Mouse (Mus musculus) cortical plate, adult 2 months (tissue): ENCODE results near the gene Pde4dip. TPM values are rescaled to one million over a fixed set of nuclear protein-coding genes. Genes with fewer than 3 reads are reported as not detected.
A peak's percentile ranks its signal among the peaks of the same experiment; 100 is the strongest.

Experiments used
- H3K27ac ChIP-seq: fragments of 200-500 bp; 2 replicates; pipeline ENCODE4 v1.5.1; 2012; ENCODE audit warnings: low read length, control low read depth, inconsistent platforms; ENCODE audit not compliant: insufficient read depth
- H3K4me1 ChIP-seq: fragments of 200-500 bp; 2 replicates; pipeline ENCODE4 v1.6.1; 2011; ENCODE audit warnings: low read length; ENCODE audit not compliant: control insufficient read depth, insufficient read depth
- H3K4me3 ChIP-seq: fragments of 200-500 bp; 2 replicates; pipeline ENCODE4 v1.5.1; 2011; ENCODE audit warnings: mild to moderate bottlenecking, low read length, control low read depth; ENCODE audit not compliant: insufficient read depth
- CTCF ChIP-seq: fragments of 200-500 bp; IDR thresholded peaks from 2 replicates; pipeline ENCODE4 v1.5.1; 2011; ENCODE audit warnings: mild to moderate bottlenecking, control low read depth, low read length; ENCODE audit not compliant: insufficient read depth; ENCODE audit errors: extremely low read depth
- POLR2A ChIP-seq: fragments of 200-500 bp; IDR thresholded peaks from 2 replicates; pipeline ENCODE4 v1.6.1; 2011; ENCODE audit warnings: mild to moderate bottlenecking, low read length, control low read depth; ENCODE audit not compliant: insufficient read depth; ENCODE audit errors: extremely low read depth
- polyA plus RNA-seq: library from polyadenylated mRNA; depleted of rRNA; stranded (reverse); fragments of >200 nt; gene quantifications from 2 replicates; pipeline ENCODE4 v1.2.3, GENCODE M21; 2012

The Pde4dip gene
- polyA plus RNA-seq, 1 experiment, result 103 TPM

GRCm38 (mm10) chr3:97686372-97687117 lies 202.0 kb downstream of the Pde4dip start:
- no peak for TF ChIP-seq CTCF
- no peak for TF ChIP-seq POLR2A
- H3K4me3 ChIP-seq, result no peak overlapping the region
- H3K4me1 ChIP-seq, result peaks cover 3% of the 10 kb centered on the region; the same call in 1 of the 2 replicates
- H3K27ac ChIP-seq, result no peak overlapping the region

- H3K4me1 ChIP-seq, result peaks cover 3% of the 10 kb centered on the region; the same call in 1 of the 2 replicates
- no peak overlapping the region for H3K27ac ChIP-seq
- H3K4me3 ChIP-seq, result no peak overlapping the region
- TF ChIP-seq CTCF (no peak), POLR2A (no peak)
Observed at GRCm38 (mm10) chr3:97683560-97684195, 204.8 kb downstream of the Pde4dip start.

- peaks cover 3% of the 10 kb centered on the region; the same call in 1 of the 2 replicates for H3K4me1 ChIP-seq
- TF ChIP-seq CTCF (no peak), POLR2A (no peak)
- no peak overlapping the region for H3K27ac ChIP-seq
- no peak overlapping the region for H3K4me3 ChIP-seq
Observed at GRCm38 (mm10) chr3:97682576-97682975, 205.9 kb downstream of the Pde4dip start.

- Histone ChIP-seq H3K4me3 (peak overlapping the region; percentile 35; the same call in 1 of the 2 replicates), H3K27ac (no peak overlapping the region), H3K4me1 (peaks cover 3% of the 10 kb centered on the region; the same call in 1 of the 2 replicates)
- TF ChIP-seq CTCF (no peak), POLR2A (no peak)
Observed at GRCm38 (mm10) chr3:97682159-97682502, 206.4 kb downstream of the Pde4dip start.

- TF ChIP-seq POLR2A (no peak), CTCF (peak; percentile 55)
- H3K27ac ChIP-seq, result 0 out of 2 replicates have a peak overlapping the region, but pooled peaks have one; percentile 1
- peak overlapping the region; percentile 35 for H3K4me3 ChIP-seq
- peaks cover 3% of the 10 kb centered on the region; the same call in 1 of the 2 replicates for H3K4me1 ChIP-seq
Observed at GRCm38 (mm10) chr3:97681321-97682158, 207.0 kb downstream of the Pde4dip start.

- TF ChIP-seq CTCF (peak; percentile 56), POLR2A (no peak)
Observed at GRCm38 (mm10) chr3:97680631-97681320, 207.7 kb downstream of the Pde4dip start.

GRCm38 (mm10) chr3:97678416-97678815 lies 210.1 kb downstream of the Pde4dip start:
- TF ChIP-seq CTCF, result no peak
- no peak for TF ChIP-seq POLR2A

More at GRCm38 (mm10) chr3:97680631-97681320, 207.7 kb downstream of the Pde4dip start:
- H3K27ac ChIP-seq, result no peak overlapping the region
- H3K4me1 ChIP-seq, result no peaks in the 10 kb centered on the region
- H3K4me3 ChIP-seq, result peak overlapping the region; percentile 35

GRCm38 (mm10) chr3:97676126-97676525 lies 212.4 kb downstream of the Pde4dip start:
- no peak overlapping the region for H3K27ac ChIP-seq
- no peak overlapping the region for H3K4me3 ChIP-seq
- TF ChIP-seq CTCF (no peak), POLR2A (no peak)
- H3K4me1 ChIP-seq, result no peaks in the 10 kb centered on the region

More at GRCm38 (mm10) chr3:97678416-97678815, 210.1 kb downstream of the Pde4dip start:
- Histone ChIP-seq H3K27ac (no peak overlapping the region), H3K4me1 (no peaks in the 10 kb centered on the region), H3K4me3 (no peak overlapping the region)
